Mouse (Mus musculus) adrenal gland (tissue): ENCODE results near the gene Mdga2.

Source experiments
- intact Hi-C: fragments of 180-260 bp; cut with DNase I; formaldehyde crosslinking; loops from one replicate; pipeline ENCODE4 v1.15.1; 2025

Mdga2 gene

DNA sequence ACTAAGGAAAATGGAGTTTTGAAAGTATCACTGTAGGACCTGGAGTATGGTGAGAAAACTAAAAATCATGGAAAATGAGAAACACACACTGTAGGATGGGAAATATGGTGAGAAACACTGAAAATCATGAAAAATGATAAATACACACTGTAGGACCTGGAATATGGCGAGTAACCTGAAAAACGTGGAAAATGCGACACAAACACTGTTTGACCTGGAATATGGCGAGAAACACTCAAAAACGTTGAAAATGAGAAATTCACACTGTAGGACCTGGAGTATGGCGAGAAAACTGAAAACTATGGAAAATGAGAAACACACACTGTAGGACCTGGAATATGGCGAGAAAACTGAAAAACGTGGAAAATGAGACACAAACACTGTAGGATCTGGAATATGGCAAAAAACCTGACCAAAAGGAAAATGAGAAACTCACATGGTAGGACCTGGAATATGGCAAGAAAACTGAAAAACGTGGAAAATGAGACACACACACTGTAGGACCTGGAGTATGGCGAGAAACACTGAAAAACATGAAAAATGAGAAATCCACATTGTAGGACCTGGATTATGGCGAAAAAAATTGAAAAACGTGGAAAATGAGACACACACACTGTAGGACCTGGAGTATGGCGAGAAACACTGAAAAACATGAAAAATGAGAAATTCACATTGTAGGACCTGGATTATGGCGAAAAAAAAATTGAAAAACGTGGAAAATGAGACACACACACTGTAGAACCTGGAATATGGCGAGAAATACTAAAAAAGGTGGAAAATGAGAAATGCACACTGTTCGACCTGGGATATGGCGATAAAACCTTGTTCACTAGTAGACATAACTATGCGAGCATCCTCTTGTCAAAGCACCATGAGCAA lies 163.0 kb downstream of the Mdga2 start:
- intact Hi-C loops, result no loop called here

DNA sequence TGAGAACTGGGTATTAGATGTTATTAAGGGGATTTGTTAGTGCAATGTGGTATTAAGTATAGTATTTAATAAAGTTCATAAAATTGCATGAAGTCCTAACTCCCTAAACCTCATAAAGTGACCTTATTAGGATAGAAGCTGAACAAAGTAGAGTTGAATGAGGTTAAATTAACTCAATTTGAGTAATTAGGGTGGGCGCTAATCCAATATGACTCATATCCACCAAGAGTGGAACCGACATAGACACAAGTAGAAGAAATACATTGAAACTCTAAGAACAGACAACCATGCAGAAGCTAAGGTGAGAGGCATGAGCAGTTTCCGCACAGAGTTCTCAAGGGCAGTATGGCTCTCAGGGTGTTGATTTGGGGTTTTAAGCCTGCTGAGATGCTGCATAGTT lies 165.7 kb downstream of the Mdga2 start:
- intact Hi-C loops, result no loop called here

DNA sequence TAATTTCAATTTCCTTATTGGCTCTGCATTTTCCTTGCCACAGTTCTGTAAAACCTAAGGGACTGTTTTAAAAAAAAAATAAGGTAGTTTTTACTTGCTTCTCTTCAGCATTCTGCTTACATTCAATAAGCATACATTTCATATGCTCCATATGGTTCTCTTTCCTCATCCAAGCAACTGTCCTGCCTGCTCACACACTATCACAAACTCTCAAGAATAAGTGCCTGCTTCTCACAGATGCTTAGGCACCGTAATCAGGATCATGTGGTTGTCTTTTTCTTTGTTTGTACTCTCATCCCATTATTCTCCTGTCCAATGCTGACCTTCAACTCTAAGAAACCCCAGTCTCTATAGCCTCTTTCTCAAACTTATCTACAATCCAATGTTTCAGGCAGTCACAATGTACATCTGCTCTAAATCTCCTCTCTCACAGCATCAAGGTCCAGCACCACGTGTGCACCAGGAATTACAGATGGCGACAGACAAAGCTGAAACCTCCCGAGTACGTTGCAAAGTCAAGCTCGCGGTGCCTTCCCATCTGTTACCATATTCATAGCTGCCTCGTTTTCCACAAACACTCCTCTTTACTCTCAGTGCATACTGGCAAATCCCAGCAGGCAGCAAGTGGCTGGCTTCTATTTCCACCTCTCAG lies 177.1 kb downstream of the Mdga2 start:
- intact Hi-C loops, result no loop called here

DNA sequence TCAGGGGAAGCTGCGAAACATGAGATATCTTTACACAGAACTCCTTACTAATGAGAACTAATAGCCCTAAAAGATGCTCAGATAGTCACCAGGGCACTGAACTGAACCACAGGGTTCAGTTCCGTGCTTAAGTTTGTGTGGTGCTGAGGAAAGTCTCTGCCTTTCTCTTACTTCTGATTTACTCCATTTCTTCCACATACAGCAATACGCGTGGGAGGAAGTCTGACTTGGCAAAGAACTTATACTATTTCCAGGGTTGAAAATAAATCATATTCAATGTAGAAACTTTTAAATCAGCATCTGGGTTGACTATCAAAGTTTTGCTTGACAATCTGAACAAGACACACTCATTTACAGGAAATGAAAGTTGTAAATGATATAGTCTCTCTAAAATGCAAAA lies 180.5 kb downstream of the Mdga2 start:
- intact Hi-C loops, result no loop called here

DNA sequence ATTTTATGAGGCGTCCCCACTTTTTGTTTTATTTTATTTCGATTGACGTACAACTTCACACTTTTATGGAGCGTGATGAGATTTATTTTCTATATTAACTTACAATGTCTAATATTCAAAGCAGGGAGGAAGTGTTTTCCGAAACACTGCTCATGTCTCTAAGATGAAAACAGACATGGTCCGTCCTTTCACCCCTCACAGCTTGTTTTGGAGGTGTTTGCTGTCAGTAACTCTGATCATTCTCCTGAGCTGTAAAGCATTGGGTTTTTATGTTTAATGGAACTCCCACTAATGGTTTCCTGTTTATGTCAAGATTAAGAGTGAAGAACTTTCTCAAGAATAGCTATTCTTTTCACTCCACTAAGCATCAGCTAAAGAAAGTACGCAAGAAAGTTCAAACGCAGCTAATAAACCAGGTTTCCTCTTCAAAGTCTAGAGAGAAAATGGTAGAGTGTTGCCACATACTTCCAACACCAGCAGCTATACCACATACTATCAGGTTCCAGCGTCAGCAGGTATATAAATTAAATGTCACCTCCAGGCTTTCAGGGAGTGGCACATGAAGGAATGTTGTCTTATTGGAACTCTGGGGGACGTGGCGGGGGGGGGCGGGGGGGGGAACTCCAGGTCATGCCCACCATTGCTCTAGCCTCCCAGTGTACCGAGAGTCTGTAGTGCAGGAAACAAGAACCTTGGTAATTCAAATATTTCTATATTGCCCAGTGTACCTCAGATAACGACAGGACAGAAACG lies 186.7 kb downstream of the Mdga2 start:
- intact Hi-C loops, result no loop called here

DNA sequence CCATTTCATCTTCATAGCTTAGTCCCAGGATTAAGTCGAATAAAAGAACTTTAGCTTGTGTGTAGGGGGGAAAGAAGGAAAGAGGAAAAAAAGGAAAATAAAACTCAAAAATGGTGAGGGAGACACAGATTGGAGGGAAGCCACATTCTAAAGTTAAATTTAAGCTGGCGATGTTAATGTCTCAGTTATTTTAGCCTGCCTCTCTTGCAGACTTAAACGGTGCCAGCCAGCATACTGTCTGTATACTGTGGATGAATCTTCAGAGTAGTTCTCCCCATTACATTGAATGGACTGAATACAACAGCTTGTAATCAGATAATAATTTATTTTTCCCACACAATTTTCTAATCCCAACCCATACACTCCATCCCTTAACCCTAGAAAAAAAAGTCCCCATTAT lies 205.2 kb downstream of the Mdga2 start:
- intact Hi-C loops, result no loop called here

DNA sequence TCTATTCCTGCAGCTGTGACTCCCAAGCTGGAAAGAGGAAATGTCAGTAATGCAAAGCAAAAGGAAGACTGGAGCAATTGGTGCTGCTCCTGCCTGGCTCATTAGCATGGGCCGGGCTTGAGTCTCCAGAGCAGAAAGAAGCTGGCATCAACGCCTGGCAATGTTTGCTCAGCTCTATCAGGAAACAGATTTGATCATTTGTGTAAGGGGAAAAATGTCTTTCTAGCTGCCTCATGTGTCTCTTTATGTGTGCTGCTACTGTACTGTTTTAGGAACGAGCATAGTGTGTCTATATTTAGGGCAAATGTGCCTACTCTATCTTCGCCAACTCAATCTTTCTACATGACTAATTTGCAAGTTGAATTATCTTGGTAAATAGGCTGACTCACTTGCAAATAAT lies 211.0 kb downstream of the Mdga2 start:
- intact Hi-C loops, result no loop called here

DNA sequence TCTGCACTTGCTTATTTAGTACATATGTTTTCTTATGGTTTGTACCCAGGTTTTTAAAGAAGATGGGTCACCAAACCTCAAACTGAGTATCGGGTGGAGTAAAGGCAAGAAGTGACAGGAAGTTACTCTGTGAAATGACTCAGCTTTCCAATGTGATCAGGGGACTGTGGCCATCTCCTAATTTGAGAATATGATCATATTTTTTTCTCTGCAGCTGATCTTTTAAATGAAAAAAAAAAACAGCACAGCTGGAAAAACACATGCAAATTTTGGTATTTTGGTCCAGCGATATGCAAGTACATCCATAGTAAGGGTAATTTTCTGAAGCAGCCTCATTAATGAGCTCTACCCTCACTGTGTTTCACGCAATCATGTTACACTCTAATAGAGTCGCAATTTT lies 212.0 kb downstream of the Mdga2 start:
- intact Hi-C loops, result no loop called here

DNA sequence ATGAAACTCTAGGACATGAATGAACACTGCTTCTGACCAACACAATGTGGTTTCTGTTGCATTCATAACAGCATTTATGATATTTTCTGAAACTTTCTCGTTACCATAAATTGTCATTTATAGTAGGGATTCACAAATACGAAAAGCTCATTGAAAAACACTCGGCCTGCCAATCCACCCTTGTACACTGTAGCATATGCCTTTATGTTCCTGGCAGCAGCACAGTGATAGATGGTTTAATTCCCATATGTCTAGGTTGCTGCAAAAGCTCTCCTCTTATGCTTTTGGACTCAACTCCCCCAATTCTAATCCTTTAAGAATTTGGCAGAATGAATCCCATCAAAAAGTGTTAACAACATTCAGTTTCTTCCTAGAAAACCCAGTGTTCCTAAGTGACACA lies 213.2 kb downstream of the Mdga2 start:
- intact Hi-C loops, result no loop called here

DNA sequence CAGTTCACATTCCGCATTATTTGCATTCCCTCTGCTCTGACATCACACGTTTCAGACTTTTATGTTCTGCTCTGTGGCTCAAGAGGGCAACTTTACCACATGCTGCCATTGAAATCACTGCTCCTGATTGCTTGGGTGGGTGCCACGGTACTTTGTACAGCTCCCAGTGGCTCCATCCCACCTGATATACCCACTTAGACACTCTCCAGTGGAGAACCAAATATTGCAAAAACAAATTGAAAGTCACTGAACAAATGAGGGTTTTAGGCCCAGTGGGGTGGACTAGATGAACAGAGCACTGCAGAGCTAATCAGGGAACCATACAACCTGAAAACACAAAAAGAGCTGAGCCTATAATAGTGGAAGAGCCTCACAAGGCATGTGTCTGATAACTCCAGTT lies 268.2 kb downstream of the Mdga2 start:
- intact Hi-C loops, result no loop called here

DNA sequence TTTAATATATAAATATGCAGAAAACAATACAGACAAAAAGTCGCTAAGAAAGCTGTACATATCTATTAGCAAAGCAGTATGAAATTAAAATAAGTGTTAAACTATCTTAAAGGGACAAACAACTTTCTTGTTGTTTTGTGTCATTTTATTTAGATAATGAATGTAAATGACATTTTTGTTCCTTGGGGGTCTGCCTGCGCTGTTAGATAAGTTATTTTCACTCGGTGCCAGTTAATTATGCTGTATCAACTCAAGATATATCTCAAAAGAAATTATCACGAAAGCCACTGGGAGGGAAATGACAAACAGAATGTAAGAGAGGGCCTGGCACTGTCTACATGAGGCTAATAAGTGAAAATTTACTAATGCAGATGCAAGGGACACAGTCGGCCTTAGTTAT lies 306.6 kb downstream of the Mdga2 start:
- intact Hi-C loops, result no loop called here

DNA sequence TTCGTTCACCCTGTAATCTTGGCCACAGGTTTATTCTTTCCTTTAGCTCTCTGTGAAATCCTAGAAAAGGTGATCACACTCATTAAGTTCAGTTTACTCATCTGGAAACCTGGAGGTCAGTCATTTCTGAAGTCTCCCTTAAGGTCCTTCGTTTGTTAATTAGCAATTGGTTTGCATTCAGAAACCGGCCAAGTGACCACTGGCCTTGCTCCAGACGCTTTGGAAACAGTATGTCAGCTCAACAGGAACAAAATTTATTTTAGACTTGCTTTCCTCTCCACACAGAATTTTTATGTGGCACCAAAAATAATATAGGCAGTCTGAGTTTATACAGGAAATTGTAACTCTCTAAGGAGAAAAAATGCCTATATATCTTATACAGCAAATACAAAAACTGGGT lies 323.0 kb downstream of the Mdga2 start:
- intact Hi-C loops, result no loop called here

DNA sequence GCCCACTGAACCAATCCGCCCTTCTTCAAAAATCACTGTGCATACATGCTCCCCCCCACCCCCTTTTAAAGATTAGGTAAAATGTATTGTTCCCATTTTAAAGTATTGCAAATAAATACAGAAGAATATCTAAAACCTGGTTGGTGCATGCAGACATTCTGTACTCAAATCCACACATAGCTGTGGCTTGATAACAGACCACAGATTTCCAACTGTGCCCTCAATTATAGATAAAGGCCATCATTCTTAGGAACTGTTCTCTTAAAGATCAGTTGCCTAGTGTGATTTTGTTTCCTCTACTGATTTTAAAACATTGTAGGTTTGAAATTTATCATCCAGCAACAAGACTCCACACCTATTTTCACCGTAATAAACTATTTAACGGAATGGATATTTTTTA lies 325.6 kb downstream of the Mdga2 start:
- intact Hi-C loops, result no loop called here

DNA sequence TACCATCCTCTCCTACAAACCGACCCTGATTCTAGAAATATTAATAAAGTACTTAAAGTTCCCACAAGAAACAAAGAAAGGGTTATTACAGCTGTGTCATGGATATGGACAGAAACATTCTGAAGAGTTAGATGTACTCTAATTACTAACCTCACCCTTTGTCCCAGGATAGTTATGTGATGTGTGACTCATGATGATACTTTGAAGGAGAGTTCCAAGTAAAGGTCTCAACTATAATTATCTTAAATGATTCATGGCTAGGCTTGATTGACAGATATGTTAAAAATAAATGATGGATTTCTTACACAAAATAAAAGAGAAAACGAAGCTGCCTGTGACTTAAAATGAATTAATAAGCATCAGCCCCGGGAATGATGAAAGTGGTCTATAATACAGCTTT lies 332.1 kb downstream of the Mdga2 start:
- intact Hi-C loops, result no loop called here

DNA sequence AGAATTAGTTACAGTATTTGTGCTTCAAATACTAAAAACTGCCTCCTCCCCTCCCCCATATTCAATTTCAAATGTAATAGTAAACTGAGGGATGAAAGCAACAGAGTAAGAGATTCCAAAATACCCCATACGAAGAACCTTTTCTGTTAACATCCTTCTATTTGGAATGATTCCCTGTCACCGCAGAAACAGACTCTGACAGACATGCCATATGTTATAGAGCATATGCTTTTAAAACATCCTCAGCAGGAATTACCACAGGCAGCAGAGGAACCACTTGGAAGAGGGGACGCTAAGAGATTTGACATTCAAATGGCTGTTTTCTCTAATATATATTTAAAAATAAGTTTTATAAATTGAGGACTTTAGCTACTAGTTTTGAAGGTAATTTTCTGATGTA lies 333.1 kb downstream of the Mdga2 start:
- intact Hi-C loops, result no loop called here

DNA sequence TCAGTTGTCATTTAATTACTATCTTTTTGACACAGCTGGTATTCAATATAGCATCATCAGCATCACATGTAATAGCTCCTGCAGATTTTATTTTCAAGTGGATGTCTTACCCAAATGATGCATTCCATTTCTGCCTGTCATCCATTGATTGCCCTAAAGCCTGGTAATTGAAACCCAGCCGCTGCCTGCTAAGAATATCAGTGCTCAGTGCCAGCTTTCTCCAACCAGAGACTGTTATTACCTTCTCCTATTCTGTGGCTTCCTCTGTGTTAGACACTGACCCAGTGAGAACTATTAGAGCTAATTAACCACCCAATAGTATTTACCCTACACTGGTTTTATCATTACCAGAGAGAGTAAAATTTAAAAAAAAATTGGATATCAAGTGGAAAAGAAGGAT lies 333.7 kb downstream of the Mdga2 start:
- intact Hi-C loops, result no loop called here

DNA sequence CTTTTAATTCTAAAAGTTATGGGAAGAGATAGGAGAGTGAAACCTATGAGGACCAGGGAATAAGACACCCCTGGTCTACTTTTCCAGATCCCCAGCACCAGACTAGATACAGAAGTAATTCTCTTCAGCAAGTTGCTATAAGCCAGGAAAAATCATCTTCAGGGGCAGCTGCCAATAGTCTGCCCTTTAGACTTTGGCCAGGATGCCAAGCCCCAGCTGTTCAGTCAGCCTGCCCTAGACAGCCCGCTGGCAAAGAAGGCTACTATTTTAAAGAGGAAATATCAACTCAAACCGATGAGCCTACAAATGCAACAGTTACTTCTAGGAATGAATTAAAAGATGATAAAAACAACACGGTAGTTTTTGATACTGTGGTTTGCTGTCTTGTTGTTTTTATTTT lies 356.1 kb downstream of the Mdga2 start:
- intact Hi-C loops, result no loop called here

DNA sequence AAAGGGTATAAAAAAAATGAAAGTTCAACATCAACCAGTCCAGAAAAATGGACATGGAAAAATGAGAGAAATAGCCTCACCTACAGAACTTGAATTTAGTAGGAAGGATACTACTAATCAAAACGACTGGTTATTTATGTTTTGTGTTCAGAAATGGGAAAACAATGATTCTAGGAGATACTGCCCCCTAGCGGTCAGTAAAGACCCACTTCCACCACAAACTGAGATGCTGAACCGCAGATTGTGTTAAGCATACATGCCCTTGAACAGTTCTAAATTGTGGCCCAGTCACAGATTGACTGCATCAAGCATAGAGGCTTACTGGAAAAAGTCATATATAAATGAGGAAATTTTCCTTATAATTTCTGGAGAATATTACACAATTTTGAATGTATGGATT lies 369.2 kb downstream of the Mdga2 start:
- intact Hi-C loops, result loop anchor here (5.0 kb wide), 2 partner anchors 721 to 1451 kb away; no protein-coding TSS in a partner anchor

DNA sequence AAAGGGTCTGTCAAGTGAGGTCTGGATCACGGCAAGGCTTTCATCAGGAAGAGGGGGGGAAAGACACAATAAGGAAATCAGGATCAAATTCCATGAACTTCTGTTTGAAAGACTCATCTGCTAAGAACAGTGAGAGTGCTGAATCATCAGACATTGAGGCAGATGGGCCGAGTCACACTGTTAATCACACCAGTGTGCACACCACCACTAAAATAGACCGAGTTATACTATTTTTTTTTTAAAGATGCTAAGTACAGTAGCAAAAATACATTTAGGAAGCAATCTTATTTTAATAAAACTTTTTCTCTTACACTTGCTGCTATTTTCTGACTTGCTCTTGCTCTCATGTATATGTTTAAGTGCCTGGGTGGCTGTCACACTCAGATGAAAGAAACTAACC lies 382.0 kb downstream of the Mdga2 start:
- intact Hi-C loops, result no loop called here

DNA sequence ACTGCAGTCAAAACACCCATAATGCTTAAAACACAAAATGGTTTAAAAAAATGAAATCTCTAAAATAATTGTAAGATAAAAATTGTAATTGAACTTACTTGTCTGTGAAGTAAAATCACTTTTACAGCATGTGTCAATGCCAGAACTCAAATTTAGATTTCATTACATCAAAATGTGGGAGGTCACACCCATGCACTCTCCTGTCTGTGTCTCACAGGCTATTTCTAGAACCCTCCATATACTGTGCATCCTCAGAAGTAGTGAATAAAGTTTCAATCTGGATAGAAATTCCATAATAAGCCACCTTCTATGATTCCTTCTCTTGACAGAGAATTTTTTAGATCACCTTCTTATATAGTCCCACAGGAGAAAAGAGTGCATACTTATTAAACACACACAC lies 466.7 kb downstream of the Mdga2 start:
- intact Hi-C loops, result no loop called here

DNA sequence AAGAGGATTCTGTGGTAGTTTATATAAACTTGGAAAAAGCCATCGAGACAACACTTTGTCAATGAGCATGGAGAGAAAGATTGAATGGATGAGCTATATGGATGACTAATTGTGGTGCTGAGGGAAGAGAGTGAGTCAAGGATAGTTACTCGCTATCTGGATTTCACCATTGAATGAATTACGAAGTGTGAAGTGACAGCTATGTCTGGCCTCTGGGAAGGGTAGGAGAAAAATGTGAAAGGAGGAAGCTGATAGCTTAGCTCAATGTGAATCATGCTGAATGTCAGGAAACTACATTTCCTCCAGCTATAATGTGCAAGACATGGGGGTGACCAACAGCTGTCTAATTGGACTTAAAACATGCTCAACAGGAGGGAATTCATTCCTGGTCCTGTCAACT lies 487.8 kb downstream of the Mdga2 start:
- intact Hi-C loops, result no loop called here

DNA sequence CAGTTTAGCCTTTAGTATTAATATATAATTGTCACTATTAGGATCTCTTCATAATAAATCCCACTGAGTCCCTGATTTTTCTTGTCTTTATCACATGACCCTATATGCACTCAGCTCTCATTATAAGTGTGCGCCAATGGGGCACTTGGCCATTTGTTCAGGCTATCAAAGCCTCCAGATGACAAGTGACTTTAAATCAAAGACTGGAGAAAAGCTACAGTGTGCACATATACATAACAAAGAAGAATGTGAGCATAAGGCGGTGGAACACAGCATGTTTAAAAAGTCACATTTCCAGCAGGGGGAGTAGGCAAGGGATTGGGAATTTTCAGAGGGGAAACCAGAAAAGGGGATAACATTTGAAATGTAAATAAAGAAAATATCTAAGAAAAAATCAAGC lies 497.9 kb downstream of the Mdga2 start:
- intact Hi-C loops, result no loop called here
